Mouse (Mus musculus) heart, adult 8-10 months (tissue): ENCODE results near the gene Slc39a12. TPM values are rescaled to one million over a fixed set of nuclear protein-coding genes. Genes with fewer than 3 reads are reported as not detected.

ENCODE experiments used
- total RNA-seq, 4 experiments: library from RNA; stranded (reverse); gene quantifications; 2 replicates each; pipeline ENCODE4 v1.2.4; 2022

Gene Slc39a12
- total RNA-seq, 4 experiments from 2014 or later, result not detected

Other genes starting within 250 kb of the Slc39a12 start
- gene Tmem236, start 213.8 kb upstream of the Slc39a12 start, total RNA-seq, result under 1 TPM in 1 of 4 experiments, not detected in 3; 0.08 TPM
- gene Mrc1, start 158.9 kb upstream of the Slc39a12 start, total RNA-seq, result 10 to 100 TPM in 3 of 4 experiments, 1 to 10 TPM in 1; 9.3 to 15.8 (median 11.2) TPM
- gene Cacnb2, start 214.8 kb downstream of the Slc39a12 start, total RNA-seq, result 100 to 1,000 TPM in 1 of 4 experiments, 10 to 100 TPM in 3; 70.5 to 105 (median 82.0) TPM